Mouse (Mus musculus) stomach, postnatal 0 days (tissue): ENCODE results near the gene Gk2.

ENCODE experiments used
- CTCF ChIP-seq: IDR thresholded peaks from 2 replicates; pipeline ENCODE4 v1.5.1; 2016; ENCODE audit warnings: antibody characterized with exemption, low read depth, mild to moderate bottlenecking, moderate library complexity
- EP300 ChIP-seq: optimal IDR thresholded peaks from 2 replicates; pipeline ENCODE3; 2016; ENCODE audit warnings: antibody characterized with exemption

GRCm38 (mm10) chr5:97479991-97480390 is 23.2 kb upstream of the Gk2 start:
- TF ChIP-seq EP300 (no peak), CTCF (no peak)
